12 mouse cellular contexts compared by ENCODE assay signal in genomic region chr13:34806532-34807092, GRCm38 (mm10).
A peak's percentile ranks its signal among the peaks of the same experiment; 100 is the strongest.
DNase-seq lines count a peak whose midpoint lies in the region; ATAC-seq and TF ChIP-seq lines count a peak whose summit lies in the region.
"Had no signal": no experiment of that assay in that cellular context is flagged by ENCODE, and none has a peak within 500 bp of the region (broad histone marks: within the 10 kb centered on the region; RNA-seq: fewer than 3 reads in every experiment).

No protein-coding gene starts in this region.

- peak overlapping the region; percentile 12; the same call in 1 of the 2 replicates for H3K27ac ChIP-seq in hindbrain, embryonic 10.5 days
- H3K27ac ChIP-seq in hindbrain, embryonic 11.5 days (ENCODE audit: low read depth, low read length), result no peak overlapping the region
- H3K27ac ChIP-seq in forebrain, embryonic 14.5 days (ENCODE audit: low read depth, low read length), result peak overlapping the region; percentile 27; the same call in 1 of the 2 replicates
- H3K27ac ChIP-seq in midbrain, embryonic 11.5 days (ENCODE audit: low read depth, low read length), result no peak overlapping the region
- no peak overlapping the region for H3K27ac ChIP-seq in liver, postnatal 0 days (ENCODE audit: low read depth)
- H3K27ac ChIP-seq: kidney, postnatal 0 days; midbrain, embryonic 12.5 days had no signal

- no peak for ATAC-seq in hindbrain, embryonic 11.5 days (ENCODE audit: low FRiP score)
- ATAC-seq in forebrain, embryonic 14.5 days, result peak; percentile 93
- 0 out of 2 replicates have a peak, but pooled peaks have one; percentile 40 for ATAC-seq in midbrain, embryonic 11.5 days (ENCODE audit: low FRiP score)
- ATAC-seq in liver, postnatal 0 days, result no peak

- TF ChIP-seq CTCF in liver, postnatal 0 days (IDR thresholded peaks at IDR 0.05; ENCODE audit: low read depth), result no peak

- 67% methylated on average over 9 of the region's 9 CpGs for WGBS in hindbrain, embryonic 10.5 days
- WGBS in hindbrain, embryonic 11.5 days, result 68% methylated on average over 9 of the region's 9 CpGs
- 13% methylated on average over 9 of the region's 9 CpGs for WGBS in forebrain, embryonic 14.5 days
- WGBS in midbrain, embryonic 11.5 days, result 75% methylated on average over 9 of the region's 9 CpGs
- 79% methylated on average over 9 of the region's 9 CpGs for WGBS in liver, postnatal 0 days (ENCODE audit: insufficient replicate concordance)

- no peak for TF ChIP-seq EP300 in liver, postnatal 0 days (IDR thresholded peaks at IDR 0.05; ENCODE audit: low read depth)

- peaks cover 5% of the 10 kb centered on the region; the same call in 1 of the 2 replicates for H3K4me1 ChIP-seq in hindbrain, embryonic 10.5 days (replicated peaks)
- no peaks in the 10 kb centered on the region for H3K4me1 ChIP-seq in hindbrain, embryonic 11.5 days (replicated peaks; ENCODE audit: control insufficient read depth, insufficient read depth, low read length)
- H3K4me1 ChIP-seq in forebrain, embryonic 14.5 days (ENCODE audit: control insufficient read depth, insufficient read depth, low read length), result peaks cover 3% of the 10 kb centered on the region; the same call in 1 of the 2 replicates
- H3K4me1 ChIP-seq in midbrain, embryonic 11.5 days (ENCODE audit: control insufficient read depth, insufficient read depth, low read length), result no peaks in the 10 kb centered on the region
- H3K4me1 ChIP-seq in liver, postnatal 0 days (ENCODE audit: insufficient read depth), result no peaks in the 10 kb centered on the region
- H3K4me1 ChIP-seq: midbrain, embryonic 12.5 days had no signal

- no peaks in the 10 kb centered on the region for H3K27me3 ChIP-seq in hindbrain, embryonic 10.5 days (ENCODE audit: insufficient read depth, poor library complexity, severe bottlenecking)
- H3K27me3 ChIP-seq in hindbrain, embryonic 11.5 days (ENCODE audit: control insufficient read depth, insufficient read depth, low read length), result no peaks in the 10 kb centered on the region
- no peaks in the 10 kb centered on the region for H3K27me3 ChIP-seq in forebrain, embryonic 14.5 days (replicated peaks; ENCODE audit: control insufficient read depth, insufficient read depth, low read length)
- H3K27me3 ChIP-seq in midbrain, embryonic 11.5 days (ENCODE audit: control insufficient read depth, insufficient read depth, low read length), result no peaks in the 10 kb centered on the region
- H3K27me3 ChIP-seq in liver, postnatal 0 days (ENCODE audit: insufficient read depth, low read length), result no peaks in the 10 kb centered on the region
- H3K27me3 ChIP-seq: midbrain, embryonic 12.5 days had no signal

- no peaks in the 10 kb centered on the region for H3K36me3 ChIP-seq in hindbrain, embryonic 10.5 days
- H3K36me3 ChIP-seq in hindbrain, embryonic 11.5 days (ENCODE audit: control insufficient read depth, insufficient read depth, low read length), result no peaks in the 10 kb centered on the region
- no peaks in the 10 kb centered on the region for H3K36me3 ChIP-seq in forebrain, embryonic 14.5 days (ENCODE audit: control insufficient read depth, insufficient read depth, low read length)
- H3K36me3 ChIP-seq in midbrain, embryonic 11.5 days (ENCODE audit: control insufficient read depth, insufficient read depth, low read length), result no peaks in the 10 kb centered on the region
- H3K36me3 ChIP-seq in liver, postnatal 0 days (replicated peaks; ENCODE audit: insufficient read depth, low read length), result no peaks in the 10 kb centered on the region
- H3K36me3 ChIP-seq: midbrain, embryonic 12.5 days had no signal

- no peak overlapping the region for H3K9ac ChIP-seq in hindbrain, embryonic 11.5 days (ENCODE audit: low read depth, low read length)
- no peak overlapping the region for H3K9ac ChIP-seq in forebrain, embryonic 14.5 days (ENCODE audit: low read length)
- no peak overlapping the region for H3K9ac ChIP-seq in midbrain, embryonic 11.5 days (ENCODE audit: low read length)
- H3K9ac ChIP-seq in liver, postnatal 0 days (replicated peaks), result no peak overlapping the region
- H3K9ac ChIP-seq: midbrain, embryonic 12.5 days had no signal

- H3K4me3 ChIP-seq in hindbrain, embryonic 10.5 days, result no peak overlapping the region
- H3K4me3 ChIP-seq in hindbrain, embryonic 11.5 days (ENCODE audit: low read depth, low read length), result no peak overlapping the region
- no peak overlapping the region for H3K4me3 ChIP-seq in forebrain, embryonic 14.5 days (ENCODE audit: low read depth, low read length)
- no peak overlapping the region for H3K4me3 ChIP-seq in midbrain, embryonic 11.5 days (ENCODE audit: low read depth, low read length)
- H3K4me3 ChIP-seq in liver, postnatal 0 days (ENCODE audit: low read depth, low read length), result no peak overlapping the region
- H3K4me3 ChIP-seq: midbrain, embryonic 12.5 days had no signal

- no peak overlapping the region for H3K4me2 ChIP-seq in hindbrain, embryonic 11.5 days (replicated peaks; ENCODE audit: low read depth, low read length)
- H3K4me2 ChIP-seq in forebrain, embryonic 14.5 days (ENCODE audit: low read length), result no peak overlapping the region
- no peak overlapping the region for H3K4me2 ChIP-seq in midbrain, embryonic 11.5 days
- no peak overlapping the region for H3K4me2 ChIP-seq in liver, postnatal 0 days (ENCODE audit: low read depth, low read length)
- H3K4me2 ChIP-seq: midbrain, embryonic 12.5 days had no signal

- H3K9me3 ChIP-seq in hindbrain, embryonic 10.5 days, result no peaks in the 10 kb centered on the region
- no peaks in the 10 kb centered on the region; the same call in 1 of the 2 replicates for H3K9me3 ChIP-seq in hindbrain, embryonic 11.5 days (ENCODE audit: control insufficient read depth, low read length)
- no peaks in the 10 kb centered on the region for H3K9me3 ChIP-seq in forebrain, embryonic 14.5 days (replicated peaks; ENCODE audit: control insufficient read depth, low read length)
- no peaks in the 10 kb centered on the region for H3K9me3 ChIP-seq in midbrain, embryonic 11.5 days (ENCODE audit: control insufficient read depth, low read length)
- H3K9me3 ChIP-seq in liver, postnatal 0 days (ENCODE audit: low read length), result no peaks in the 10 kb centered on the region
- H3K9me3 ChIP-seq: midbrain, embryonic 12.5 days had no signal

- DNase-seq in hindbrain, embryonic 10.5 days (ENCODE audit: low spot score), result peak; percentile 12
- no peak for DNase-seq in hindbrain, embryonic 11.5 days (ENCODE audit: low spot score)
- DNase-seq in NIH3T3 (ENCODE audit: low read depth), result peak; percentile 90
- DNase-seq in forebrain, embryonic 14.5 days (ENCODE audit: low spot score), result peak; percentile 73
- no peak for DNase-seq in midbrain, embryonic 11.5 days (ENCODE audit: low spot score, missing footprints)
- no peak for DNase-seq in layer of hippocampus, adult 8-10 months (ENCODE audit: low spot score in 2 of 2)
- DNase-seq in cerebellum, postnatal 36 days, result no peak
- no peak for DNase-seq in liver, postnatal 0 days
- DNase-seq: cerebellum, adult 9-11 months; thymus, postnatal 14 days had no signal

Comparison
In these comparisons a context has a peak if more than half of its experiments do, and no peak if none do; other contexts are left out.
1. DNase-seq: peak in hindbrain, embryonic 10.5 days (single experiment), NIH3T3 (single experiment) and forebrain, embryonic 14.5 days (single experiment); none in hindbrain, embryonic 11.5 days (single experiment), midbrain, embryonic 11.5 days (single experiment), layer of hippocampus, adult 8-10 months (0 of 2), cerebellum, postnatal 36 days (0 of 2) and liver, postnatal 0 days (single experiment).
2. H3K27ac ChIP-seq: peak in hindbrain, embryonic 10.5 days (single experiment) and forebrain, embryonic 14.5 days (single experiment); none in hindbrain, embryonic 11.5 days (single experiment), midbrain, embryonic 11.5 days (single experiment) and liver, postnatal 0 days (single experiment).
3. ATAC-seq: peak in forebrain, embryonic 14.5 days (single experiment) and midbrain, embryonic 11.5 days (single experiment); none in hindbrain, embryonic 11.5 days (single experiment) and liver, postnatal 0 days (single experiment).